Mouse (Mus musculus) liver, adult 2 months (tissue): ENCODE data around the gene E430018J23Rik. TPM values are rescaled to one million over a fixed set of nuclear protein-coding genes. Genes with fewer than 3 reads are reported as not detected.

ENCODE experiments used
- DNase-seq: peaks from one replicate; pipeline ENCODE4 v3.0.0-alpha.2; 2011; ENCODE audit warnings: low read depth, low spot score; ENCODE audit errors: extremely low read depth
- H3K27ac ChIP-seq: fragments of 200-500 bp; replicated peaks from 2 replicates; pipeline ENCODE4 v1.5.1; 2012; ENCODE audit warnings: low read depth, mild to moderate bottlenecking, control low read depth, inconsistent platforms, low read length; ENCODE audit not compliant: insufficient read depth
- H3K27me3 ChIP-seq: fragments of 200-500 bp; 2 replicates; pipeline ENCODE4 v1.6.1; 2012; ENCODE audit warnings: mild to moderate bottlenecking, moderate library complexity, low read length, inconsistent platforms; ENCODE audit not compliant: control insufficient read depth, insufficient read depth
- H3K36me3 ChIP-seq: fragments of 200-500 bp; 2 replicates; pipeline ENCODE4 v1.6.1; 2012; ENCODE audit warnings: low read length, inconsistent platforms; ENCODE audit not compliant: control insufficient read depth, insufficient read depth
- H3K4me1 ChIP-seq: fragments of 200-500 bp; 2 replicates; pipeline ENCODE4 v1.6.1; 2011; ENCODE audit warnings: low read length; ENCODE audit not compliant: control insufficient read depth, insufficient read depth
- H3K4me3 ChIP-seq: fragments of 200-500 bp; 2 replicates; pipeline ENCODE4 v1.5.1; 2011; ENCODE audit warnings: low read depth, mild to moderate bottlenecking, control low read depth, low read length, moderate library complexity; ENCODE audit not compliant: insufficient read depth
- H3K79me2 ChIP-seq: fragments of 200-500 bp; 2 replicates; pipeline ENCODE4 v1.6.1; 2012; ENCODE audit warnings: inconsistent platforms, mild to moderate bottlenecking, low read length, moderate library complexity; ENCODE audit not compliant: control insufficient read depth, insufficient read depth
- H3K9ac ChIP-seq: fragments of 200-500 bp; 2 replicates; pipeline ENCODE4 v1.6.1; 2012; ENCODE audit warnings: low read depth, mild to moderate bottlenecking, control low read depth, inconsistent platforms, low read length
- CTCF ChIP-seq: fragments of 200-500 bp; IDR thresholded peaks from 2 replicates; pipeline ENCODE4 v1.5.1; 2011; ENCODE audit warnings: low read depth, low read length, control low read depth
- POLR2A ChIP-seq: fragments of 200-500 bp; IDR thresholded peaks from 2 replicates; pipeline ENCODE4 v1.6.1; 2011; ENCODE audit warnings: low read length, control low read depth; ENCODE audit not compliant: insufficient read depth; ENCODE audit errors: extremely low read depth
- WGBS: fragments of 180-500 bp; shearing (Covaris S2); methylation state at CpG from one replicate; pipeline ENCODE4 v1.1.7; 2018; 5-methylcytosine and 5-hydroxymethylcytosine counted together
- polyA plus RNA-seq: library from polyadenylated mRNA; depleted of rRNA; stranded (reverse); fragments of >200 nt; gene quantifications from 2 replicates; pipeline ENCODE4 v1.2.3, GENCODE M21; 2012
- total RNA-seq: library from RNA; depleted of rRNA; stranded (reverse); fragments of >200 nt; gene quantifications from 2 replicates; pipeline ENCODE4 v1.2.3, GENCODE M21; 2014

E430018J23Rik gene
- total and polyA plus RNA-seq, 2 experiments: 4.9 to 7.7 TPM

DNA sequence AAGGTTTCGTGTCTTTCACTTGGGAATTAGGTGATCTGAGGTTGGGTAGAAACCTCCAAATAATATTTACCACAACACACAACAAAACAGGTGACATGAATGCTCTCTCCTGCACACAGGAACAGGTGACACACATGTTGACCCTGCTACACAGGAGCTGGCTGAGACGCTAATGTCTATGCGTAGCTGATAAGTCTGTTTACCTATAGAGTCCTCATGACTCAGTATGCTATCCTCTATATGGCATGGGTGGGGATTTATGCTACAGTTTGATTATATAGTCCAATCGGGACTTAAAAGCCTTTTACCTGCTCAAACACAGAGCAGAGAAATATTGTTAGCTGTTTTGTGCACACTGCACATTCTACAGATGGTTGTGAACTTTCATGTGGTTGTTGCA, 33.2 kb downstream of the E430018J23Rik start:
- Histone ChIP-seq H3K4me3 (no peak overlapping the region), H3K36me3 (no peaks in the 10 kb centered on the region), H3K27me3 (no peaks in the 10 kb centered on the region), H3K4me1 (peaks cover 5% of the 10 kb centered on the region), H3K79me2 (no peaks in the 10 kb centered on the region), H3K9ac (no peak overlapping the region), H3K27ac (no peak overlapping the region)
- no peak for DNase-seq
- TF ChIP-seq CTCF (no peak), POLR2A (no peak)
- WGBS: 69% methylated on average over 4 of the region's 4 CpGs

GRCm38 (mm10) chr7:127358472-127358871, 35.0 kb downstream of the E430018J23Rik start:
- Histone ChIP-seq H3K4me1 (peaks cover 5% of the 10 kb centered on the region), H3K9ac (no peak overlapping the region), H3K36me3 (no peaks in the 10 kb centered on the region), H3K79me2 (no peaks in the 10 kb centered on the region), H3K27ac (no peak overlapping the region), H3K27me3 (no peaks in the 10 kb centered on the region), H3K4me3 (no peak overlapping the region)
- 17% methylated on average over 4 of the region's 4 CpGs for WGBS
- TF ChIP-seq CTCF: no peak
- no peak for TF ChIP-seq POLR2A
- DNase-seq: peak; percentile 68

GRCm38 (mm10) chr7:127357871-127358270, 35.6 kb downstream of the E430018J23Rik start:
- Histone ChIP-seq H3K36me3 (no peaks in the 10 kb centered on the region), H3K27me3 (no peaks in the 10 kb centered on the region), H3K27ac (no peak overlapping the region), H3K9ac (no peak overlapping the region), H3K4me3 (no peak overlapping the region), H3K79me2 (no peaks in the 10 kb centered on the region), H3K4me1 (peaks cover 5% of the 10 kb centered on the region)
- DNase-seq: peak; percentile 78
- TF ChIP-seq CTCF (no peak), POLR2A (no peak)
- WGBS: 35% methylated on average over 2 of the region's 2 CpGs

DNA sequence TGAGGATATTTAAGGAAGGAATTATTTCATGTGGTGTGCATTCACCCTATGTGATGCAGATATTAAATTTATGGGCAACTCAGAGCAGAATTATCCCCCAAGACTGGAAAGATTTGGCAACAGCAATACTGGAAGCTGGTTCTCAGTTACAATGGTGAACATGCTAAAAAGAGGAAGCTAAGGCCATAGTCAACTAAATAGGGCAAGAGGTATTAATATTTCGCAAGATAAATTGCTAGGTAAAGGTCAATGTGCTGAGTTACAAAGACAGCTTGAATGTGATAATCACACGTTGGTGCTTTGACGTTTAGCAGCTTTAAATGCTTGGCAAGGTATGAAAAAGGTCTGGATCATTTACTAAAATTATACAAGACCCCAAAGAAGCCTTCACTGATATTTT, 37.6 kb downstream of the E430018J23Rik start:
- H3K4me1 ChIP-seq: peaks cover 2% of the 10 kb centered on the region; the same call in 1 of the 2 replicates
- TF ChIP-seq CTCF: no peak
- WGBS: 11% methylated on average over 3 of the region's 3 CpGs

GRCm38 (mm10) chr7:127351230-127352004, 42.0 kb downstream of the E430018J23Rik start:
- Histone ChIP-seq H3K4me1 (peaks cover 2% of the 10 kb centered on the region; the same call in 1 of the 2 replicates), H3K79me2 (no peaks in the 10 kb centered on the region), H3K9ac (no peak overlapping the region), H3K27ac (no peak overlapping the region), H3K36me3 (no peaks in the 10 kb centered on the region), H3K4me3 (no peak overlapping the region), H3K27me3 (no peaks in the 10 kb centered on the region)
- no peak for TF ChIP-seq CTCF
- TF ChIP-seq POLR2A: no peak
- WGBS: 86% methylated on average over 5 of the region's 5 CpGs
- DNase-seq: peak; percentile 18

More for the DNA sequence above, 37.6 kb downstream of the E430018J23Rik start:
- no peak overlapping the region for H3K4me3 ChIP-seq
- H3K9ac ChIP-seq: no peak overlapping the region
- H3K36me3 ChIP-seq: no peaks in the 10 kb centered on the region
- H3K27ac ChIP-seq: no peak overlapping the region
- no peaks in the 10 kb centered on the region for H3K27me3 ChIP-seq
- peak; percentile 90 for DNase-seq
- no peaks in the 10 kb centered on the region for H3K79me2 ChIP-seq

DNA sequence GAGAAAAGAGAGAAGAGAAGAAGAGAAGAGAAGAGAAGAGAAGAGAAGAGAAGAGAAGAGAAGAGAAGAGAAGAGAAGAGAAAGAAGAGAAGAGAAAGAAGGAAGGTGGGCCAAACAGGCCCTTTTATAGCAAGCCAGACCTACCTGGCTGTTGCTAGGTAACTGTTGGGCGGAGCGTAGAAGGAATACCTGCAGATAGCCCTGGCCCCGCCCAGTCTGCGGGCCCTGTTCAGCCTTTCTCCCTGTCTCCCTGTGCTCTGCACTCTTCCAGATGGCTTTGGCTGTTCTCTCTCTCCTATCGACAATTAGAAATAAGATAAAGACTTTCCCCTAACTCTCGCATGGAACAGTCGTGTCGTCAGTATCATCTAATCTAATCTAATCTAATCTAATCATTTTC, 46.8 kb downstream of the E430018J23Rik start:
- Histone ChIP-seq H3K27me3 (no peaks in the 10 kb centered on the region), H3K4me1 (peaks cover 12% of the 10 kb centered on the region), H3K79me2 (peaks cover 13% of the 10 kb centered on the region; the same call in 1 of the 2 replicates), H3K9ac (no peak overlapping the region), H3K36me3 (no peaks in the 10 kb centered on the region), H3K4me3 (no peak overlapping the region; the same call in 1 of the 2 replicates), H3K27ac (no peak overlapping the region)
- 45% methylated on average over 8 of the region's 8 CpGs for WGBS
- DNase-seq: no peak
- TF ChIP-seq POLR2A (no peak), CTCF (no peak)
